24 mouse cellular contexts compared by ENCODE assay signal in genomic region chr3:123058832-123059231, GRCm38 (mm10). TPM values are rescaled to one million over a fixed set of nuclear protein-coding genes. Genes with fewer than 3 reads are reported as not detected.
A peak's percentile ranks its signal among the peaks of the same experiment; 100 is the strongest.
DNase-seq lines count a peak whose midpoint lies in the region; ATAC-seq and TF ChIP-seq lines count a peak whose summit lies in the region.
"Had no signal": no experiment of that assay in that cellular context is flagged by ENCODE, and none has a peak within 500 bp of the region (broad histone marks: within the 10 kb centered on the region; RNA-seq: fewer than 3 reads in every experiment).

No protein-coding gene starts in this region.

- no peaks in the 10 kb centered on the region for H3K9me3 ChIP-seq in intestine, embryonic 14.5 days (ENCODE audit: control insufficient read depth, low read length)
- H3K9me3 ChIP-seq in intestine, postnatal 0 days (ENCODE audit: control insufficient read depth) = no peaks in the 10 kb centered on the region
- no peaks in the 10 kb centered on the region for H3K9me3 ChIP-seq in stomach, embryonic 14.5 days (ENCODE audit: control insufficient read depth, low read depth, low read length)
- H3K9me3 ChIP-seq: embryonic facial prominence, embryonic 15.5 days; forebrain, embryonic 10.5 days; hindbrain, embryonic 12.5 days had no signal

- peak; percentile 15 to 47 for DNase-seq in lung, adult 18-20 months
- DNase-seq in lung, postnatal 4 days = no peak
- peak; percentile 53 for DNase-seq in intestine, embryonic 14.5 days (ENCODE audit: low spot score)
- DNase-seq in layer of hippocampus, postnatal 14 days (ENCODE audit: low spot score in 2 of 2) = no peak
- DNase-seq in gastrocnemius, adult 8-10 months (ENCODE audit: low spot score in 2 of 2) = no peak
- DNase-seq in kidney, adult 9 months = no peak
- DNase-seq: adrenal gland, postnatal 10 days; cerebellum, adult 11 months; cerebellum, adult 8-10 months; cerebellum, postnatal 14 days; embryo, embryonic 11 days; gastrocnemius, postnatal 25 days; heart, postnatal 10 days; heart, postnatal 4 days had no signal

- peak; percentile 80 for ATAC-seq in intestine, embryonic 14.5 days (replicated peaks; ENCODE audit: low FRiP score, low TSS enrichment, low read depth)
- ATAC-seq in intestine, postnatal 0 days = peak; percentile 92
- peak; percentile 87 for ATAC-seq in stomach, embryonic 14.5 days (ENCODE audit: insufficient number of reproducible peaks, insufficient read depth, low FRiP score, low read depth)
- ATAC-seq: forebrain, embryonic 14.5 days had no signal

- H3K4me2 ChIP-seq in intestine, embryonic 14.5 days (ENCODE audit: low read length) = no peak overlapping the region
- no peak overlapping the region for H3K4me2 ChIP-seq in intestine, postnatal 0 days (replicated peaks; ENCODE audit: low read depth)
- no peak overlapping the region for H3K4me2 ChIP-seq in stomach, embryonic 14.5 days (replicated peaks; ENCODE audit: low read depth, low read length)
- H3K4me2 ChIP-seq: embryonic facial prominence, embryonic 15.5 days; hindbrain, embryonic 12.5 days had no signal

- H3K27me3 ChIP-seq in intestine, embryonic 14.5 days (replicated peaks; ENCODE audit: control insufficient read depth, insufficient read depth, low read length) = no peaks in the 10 kb centered on the region
- no peaks in the 10 kb centered on the region for H3K27me3 ChIP-seq in intestine, postnatal 0 days (replicated peaks; ENCODE audit: control insufficient read depth, insufficient read depth, low read length)
- H3K27me3 ChIP-seq in stomach, embryonic 14.5 days (ENCODE audit: control insufficient read depth, insufficient read depth, low read length) = no peaks in the 10 kb centered on the region
- H3K27me3 ChIP-seq: embryonic facial prominence, embryonic 15.5 days; hindbrain, embryonic 12.5 days had no signal

- 0 out of 2 replicates have a peak overlapping the region, but pooled peaks have one; percentile 57 for H3K27ac ChIP-seq in intestine, embryonic 14.5 days (ENCODE audit: low read depth)
- H3K27ac ChIP-seq in intestine, postnatal 0 days (ENCODE audit: low read depth, low read length) = no peak overlapping the region
- peak overlapping the region; percentile 59 for H3K27ac ChIP-seq in stomach, embryonic 14.5 days (ENCODE audit: low read length)
- H3K27ac ChIP-seq: embryonic facial prominence, embryonic 15.5 days; forebrain, embryonic 10.5 days; hindbrain, embryonic 12.5 days had no signal

- H3K4me1 ChIP-seq in intestine, embryonic 14.5 days (replicated peaks; ENCODE audit: control insufficient read depth, insufficient read depth, low read length) = peaks cover 5% of the 10 kb centered on the region; the same call in 1 of the 2 replicates
- peaks cover 6% of the 10 kb centered on the region for H3K4me1 ChIP-seq in intestine, postnatal 0 days (replicated peaks; ENCODE audit: control insufficient read depth, insufficient read depth, low read length)
- peaks cover 2% of the 10 kb centered on the region; the same call in 1 of the 2 replicates for H3K4me1 ChIP-seq in stomach, embryonic 14.5 days (ENCODE audit: control insufficient read depth, insufficient read depth, low read length)
- H3K4me1 ChIP-seq: hindbrain, embryonic 12.5 days had no signal

- no peak overlapping the region for H3K9ac ChIP-seq in intestine, embryonic 14.5 days (ENCODE audit: low read length)
- no peak overlapping the region for H3K9ac ChIP-seq in intestine, postnatal 0 days (ENCODE audit: low read depth, low read length)
- H3K9ac ChIP-seq in stomach, embryonic 14.5 days (replicated peaks; ENCODE audit: low read depth, low read length) = no peak overlapping the region
- H3K9ac ChIP-seq: embryonic facial prominence, embryonic 15.5 days; hindbrain, embryonic 12.5 days had no signal

- H3K4me3 ChIP-seq in intestine, embryonic 14.5 days (ENCODE audit: low read depth, low read length) = no peak overlapping the region
- no peak overlapping the region for H3K4me3 ChIP-seq in intestine, postnatal 0 days (ENCODE audit: low read depth, low read length)
- no peak overlapping the region for H3K4me3 ChIP-seq in stomach, embryonic 14.5 days (ENCODE audit: low read depth, low read length)
- H3K4me3 ChIP-seq: embryonic facial prominence, embryonic 15.5 days; erythroblast, embryonic 14.5 days; forebrain, embryonic 10.5 days; hindbrain, embryonic 12.5 days had no signal

- no peaks in the 10 kb centered on the region for H3K36me3 ChIP-seq in intestine, embryonic 14.5 days (ENCODE audit: control insufficient read depth, insufficient read depth, low read length)
- H3K36me3 ChIP-seq in intestine, postnatal 0 days (ENCODE audit: control insufficient read depth, insufficient read depth) = no peaks in the 10 kb centered on the region
- H3K36me3 ChIP-seq in stomach, embryonic 14.5 days (ENCODE audit: control insufficient read depth, insufficient read depth, low read length) = no peaks in the 10 kb centered on the region
- H3K36me3 ChIP-seq: embryonic facial prominence, embryonic 15.5 days; forebrain, embryonic 10.5 days; hindbrain, embryonic 12.5 days had no signal

- WGBS in intestine, embryonic 14.5 days = 79% methylated on average over 1 of the region's 1 CpGs
- 47% methylated on average over 1 of the region's 1 CpGs for WGBS in intestine, postnatal 0 days
- WGBS in stomach, embryonic 14.5 days = 67% methylated on average over 1 of the region's 1 CpGs

- TF ChIP-seq CTCF in intestine, postnatal 0 days (IDR thresholded peaks at IDR 0.05; ENCODE audit: low read depth) = no peak

RNA-seq across cellular contexts. Expression of gene Myoz2, which starts 24.0 kb away (rescaled TPM):
- polyA plus RNA-seq in intestine, embryonic 14.5 days (2014; fragmentation: Nextera tagmentation; extraction: Ambion mirVana) = not detected in 2 replicates
- polyA plus RNA-seq in intestine, postnatal 0 days (2015; fragmentation: Nextera tagmentation; extraction: Ambion mirVana) = 0.09 TPM in 1 of 2 replicates, not detected in the other
- polyA plus RNA-seq in stomach, embryonic 14.5 days (2014; fragmentation: Nextera tagmentation; extraction: Ambion mirVana) = 0.17 TPM in 1 of 2 replicates, not detected in the other
- total RNA-seq in layer of hippocampus, postnatal 14 days (2021) = not detected
- total RNA-seq in gastrocnemius, adult 8-10 months (2022) = 100 to 1,000 TPM; 244 to 301 (median 265) TPM
- total RNA-seq: common myeloid progenitor, adult 5-6 weeks; granulocyte monocyte progenitor cell, adult 5-6 weeks; MEL had no signal
- polyA plus RNA-seq: erythroblast, embryonic 14.5 days; forebrain, embryonic 10.5 days; forebrain, embryonic 14.5 days had no signal

Comparison
In these comparisons a context has a peak if more than half of its experiments do, and no peak if none do; other contexts are left out.
1. DNase-seq: peak in lung, adult 18-20 months (2 of 2) and intestine, embryonic 14.5 days (single experiment); none in lung, postnatal 4 days (0 of 2), layer of hippocampus, postnatal 14 days (0 of 2), gastrocnemius, adult 8-10 months (0 of 2) and kidney, adult 9 months (single experiment).
2. Peak in every context shown above with its lines, with median percentiles within 50 percentile points of each other: ATAC-seq.